Comparison of ENCODE assay signal across 9 mouse cellular contexts in the genomic region with DNA sequence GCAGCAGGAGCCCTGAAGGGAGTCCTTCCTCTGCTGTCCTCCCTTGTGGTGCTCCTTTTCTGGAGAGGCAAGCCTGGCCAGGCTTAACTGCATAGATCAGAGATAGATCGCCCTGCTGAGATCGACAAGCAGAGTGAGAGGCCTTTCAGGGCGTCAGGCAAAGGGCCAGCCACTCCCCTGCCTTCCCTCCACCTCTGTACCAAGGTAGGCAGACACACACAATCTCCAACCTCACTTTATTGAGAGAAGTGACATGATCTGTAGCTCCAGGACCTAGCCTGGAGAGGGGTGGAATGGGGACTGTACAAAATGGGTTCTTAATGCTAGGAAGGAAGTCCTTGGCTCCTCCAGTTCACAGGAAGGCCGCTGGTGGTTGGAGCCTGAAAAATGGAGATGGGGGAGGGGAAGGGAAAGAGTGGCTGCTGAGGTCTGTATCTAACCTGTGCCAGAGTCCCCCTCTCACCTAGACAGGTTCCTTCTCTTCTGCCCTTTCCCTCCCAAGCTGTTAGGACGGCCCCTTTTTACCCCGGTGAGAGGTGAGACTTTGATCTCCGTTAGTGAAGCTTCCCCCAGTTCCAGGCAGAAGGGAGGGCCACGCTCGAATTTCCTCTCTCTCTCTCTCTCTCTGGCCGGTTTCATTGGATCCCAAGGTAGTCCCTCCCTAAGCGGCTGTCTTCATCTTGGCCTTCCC. TPM values are rescaled to one million over a fixed set of nuclear protein-coding genes. Genes with fewer than 3 reads are reported as not detected.
DNase-seq lines count a peak whose midpoint lies in the region; ATAC-seq and TF ChIP-seq lines count a peak whose summit lies in the region.
"Had no signal": no experiment of that assay in that cellular context is flagged by ENCODE, and none has a peak within 500 bp of the region (broad histone marks: within the 10 kb centered on the region; RNA-seq: fewer than 3 reads in every experiment).

No protein-coding gene starts in this region.

- peaks cover 35% of the 10 kb centered on the region for H3K36me3 ChIP-seq in heart, embryonic 12.5 days
- peaks cover 30% of the 10 kb centered on the region for H3K36me3 ChIP-seq in neural tube, embryonic 12.5 days

- peak overlapping the region; percentile 17; the same call in 1 of the 2 replicates for H3K4me3 ChIP-seq in heart, embryonic 12.5 days
- H3K4me3 ChIP-seq in neural tube, embryonic 12.5 days: no peak overlapping the region
- H3K4me3 ChIP-seq in layer of hippocampus, adult 2 months: no peak overlapping the region

- no peak overlapping the region for H3K9ac ChIP-seq in heart, embryonic 12.5 days
- no peak overlapping the region for H3K9ac ChIP-seq in neural tube, embryonic 12.5 days

- peaks cover 58% of the 10 kb centered on the region for H3K27me3 ChIP-seq in heart, embryonic 12.5 days (replicated peaks)
- H3K27me3 ChIP-seq in neural tube, embryonic 12.5 days (replicated peaks): peaks cover 60% of the 10 kb centered on the region

- no peak for TF ChIP-seq CTCF in layer of hippocampus, adult 2 months (conservative IDR thresholded peaks at IDR 0.05)

- H3K9me3 ChIP-seq in heart, embryonic 12.5 days (replicated peaks): no peaks in the 10 kb centered on the region
- no peaks in the 10 kb centered on the region for H3K9me3 ChIP-seq in neural tube, embryonic 12.5 days

- 8% methylated on average over 11 of the region's 11 CpGs for WGBS in heart, embryonic 12.5 days
- 5% methylated on average over 11 of the region's 11 CpGs for WGBS in neural tube, embryonic 12.5 days

- H3K27ac ChIP-seq in heart, embryonic 12.5 days (ENCODE audit: poor library complexity, severe bottlenecking): no peak overlapping the region
- H3K27ac ChIP-seq in neural tube, embryonic 12.5 days: no peak overlapping the region
- H3K27ac ChIP-seq in layer of hippocampus, adult 2 months: no peak overlapping the region

- DNase-seq in heart, adult 8-10 months (ENCODE audit: low spot score): no peak
- DNase-seq in neural tube, embryonic 10.5 days (ENCODE audit: extremely low spot score, low spot score): no peak
- DNase-seq in kidney, postnatal 10 days: peak; percentile 56
- no peak for DNase-seq in right cerebral cortex, postnatal 4 days
- DNase-seq in layer of hippocampus, adult 2 months (ENCODE audit: low spot score in 2 of 2): no peak
- DNase-seq: right cerebral cortex, adult 18-20 months had no signal

- ATAC-seq in heart, embryonic 12.5 days (ENCODE audit: insufficient number of reproducible peaks, low FRiP score): no peak
- no peak for ATAC-seq in neural tube, embryonic 12.5 days (ENCODE audit: low FRiP score, low read depth)
- no peak for ATAC-seq in megakaryocyte progenitor cell, adult 5-6 weeks (replicated peaks; ENCODE audit: poor library complexity)

- peak overlapping the region; percentile 47 for H3K4me2 ChIP-seq in heart, embryonic 12.5 days
- 0 out of 2 replicates have a peak overlapping the region, but pooled peaks have one; percentile 10 for H3K4me2 ChIP-seq in neural tube, embryonic 12.5 days (replicated peaks)

- H3K4me1 ChIP-seq in heart, embryonic 12.5 days (replicated peaks): peaks cover 21% of the 10 kb centered on the region
- H3K4me1 ChIP-seq in neural tube, embryonic 12.5 days: peaks cover 12% of the 10 kb centered on the region

RNA-seq across cellular contexts. Expression of gene C1ql4, which starts 3.6 kb away (rescaled TPM):
- polyA plus RNA-seq in heart, embryonic 12.5 days (2016; fragmentation: Nextera tagmentation; extraction: Ambion mirVana): 0.34 and 0.46 TPM in 2 replicates
- not detected for total RNA-seq in heart, adult 8-10 months (2022)
- polyA plus RNA-seq in neural tube, embryonic 12.5 days (2016; fragmentation: Nextera tagmentation; extraction: Ambion mirVana): 4.4 and 4.5 TPM in 2 replicates
- not detected for total RNA-seq in layer of hippocampus, adult 2 months (2021)
- not detected in 2 replicates for total RNA-seq in megakaryocyte progenitor cell, adult 5-6 weeks (2015)
- not detected in 2 replicates for total RNA-seq in megakaryocyte progenitor cell, adult 5-6 weeks (2017)

RNA-seq across cellular contexts. Expression of gene Dnajc22, which starts 9.0 kb away (rescaled TPM):
- polyA plus RNA-seq in heart, embryonic 12.5 days (2016; fragmentation: Nextera tagmentation; extraction: Ambion mirVana): 1.2 TPM in 2 replicates
- 1 to 10 TPM in 1 of 4 experiments, under 1 TPM in 3; 0.38 to 1.2 (median 0.91) TPM for total RNA-seq in heart, adult 8-10 months (2022)
- polyA plus RNA-seq in neural tube, embryonic 12.5 days (2016; fragmentation: Nextera tagmentation; extraction: Ambion mirVana): 0.70 and 1.1 TPM in 2 replicates
- total RNA-seq in layer of hippocampus, adult 2 months (2021): under 1 TPM in 1 of 2 experiments, not detected in 1; 0.31 TPM
- total RNA-seq in megakaryocyte progenitor cell, adult 5-6 weeks (2015): not detected in 2 replicates
- not detected in 2 replicates for total RNA-seq in megakaryocyte progenitor cell, adult 5-6 weeks (2017)

RNA-seq across cellular contexts. Expression of gene Troap, which starts 9.6 kb away (rescaled TPM):
- polyA plus RNA-seq in heart, embryonic 12.5 days (2016; fragmentation: Nextera tagmentation; extraction: Ambion mirVana): 27.2 and 28.0 TPM in 2 replicates
- total RNA-seq in heart, adult 8-10 months (2022): under 1 TPM in 2 of 4 experiments, not detected in 2; 0.22 to 0.35 TPM
- 24.2 and 25.8 TPM in 2 replicates for polyA plus RNA-seq in neural tube, embryonic 12.5 days (2016; fragmentation: Nextera tagmentation; extraction: Ambion mirVana)
- under 1 TPM; 0.36 to 0.64 TPM for total RNA-seq in layer of hippocampus, adult 2 months (2021)
- 28.0 and 30.5 TPM in 2 replicates for total RNA-seq in megakaryocyte progenitor cell, adult 5-6 weeks (2015)
- total RNA-seq in megakaryocyte progenitor cell, adult 5-6 weeks (2017): 19.8 and 25.7 TPM in 2 replicates

RNA-seq across cellular contexts. Expression of gene Prph, which starts 29.0 kb away (rescaled TPM):
- polyA plus RNA-seq in heart, embryonic 12.5 days (2016; fragmentation: Nextera tagmentation; extraction: Ambion mirVana): 0.22 and 0.50 TPM in 2 replicates
- 1 to 10 TPM in 1 of 4 experiments, under 1 TPM in 3; 0.16 to 1.4 (median 0.47) TPM for total RNA-seq in heart, adult 8-10 months (2022)
- polyA plus RNA-seq in neural tube, embryonic 12.5 days (2016; fragmentation: Nextera tagmentation; extraction: Ambion mirVana): 109 and 168 TPM in 2 replicates
- under 1 TPM; 0.67 to 0.83 TPM for total RNA-seq in layer of hippocampus, adult 2 months (2021)
- 0.07 TPM in 1 of 2 replicates, not detected in the other for total RNA-seq in megakaryocyte progenitor cell, adult 5-6 weeks (2015)
- not detected in 2 replicates for total RNA-seq in megakaryocyte progenitor cell, adult 5-6 weeks (2017)

RNA-seq across cellular contexts. Expression of gene Spats2, which starts 41.7 kb away (rescaled TPM):
- 57.2 and 58.5 TPM in 2 replicates for polyA plus RNA-seq in heart, embryonic 12.5 days (2016; fragmentation: Nextera tagmentation; extraction: Ambion mirVana)
- total RNA-seq in heart, adult 8-10 months (2022): 1 to 10 TPM; 4.3 to 7.9 (median 7.2) TPM
- polyA plus RNA-seq in neural tube, embryonic 12.5 days (2016; fragmentation: Nextera tagmentation; extraction: Ambion mirVana): 70.9 and 71.5 TPM in 2 replicates
- total RNA-seq in layer of hippocampus, adult 2 months (2021): 10 to 100 TPM; 29.2 to 30.9 TPM
- total RNA-seq in megakaryocyte progenitor cell, adult 5-6 weeks (2015): 0.27 TPM in 1 of 2 replicates, not detected in the other
- 0.25 and 0.44 TPM in 2 replicates for total RNA-seq in megakaryocyte progenitor cell, adult 5-6 weeks (2017)

Comparison
In these comparisons a context has a peak if more than half of its experiments do, and no peak if none do; other contexts are left out.
1. RNA of gene Troap, which starts 9.6 kb away (total RNA-seq): 19.8 to 30.5 TPM in megakaryocyte progenitor cell, adult 5-6 weeks; 0.36 to 0.64 TPM in layer of hippocampus, adult 2 months and 0.22 to 0.35 TPM in heart, adult 8-10 months; every median in the first group is over 10 times any median in the second.